Mouse (Mus musculus) brown adipose tissue, adult 24 weeks (tissue): Measurements from ENCODE around the gene Nek7. TPM values are rescaled to one million over a fixed set of nuclear protein-coding genes. Genes with fewer than 3 reads are reported as not detected.

ENCODE experiments used
- H3K27ac ChIP-seq: fragments of 200-500 bp; replicated peaks from 2 replicates; pipeline ENCODE4 v1.5.1; 2012; ENCODE audit warnings: low read depth, mild to moderate bottlenecking, low read length
- H3K4me1 ChIP-seq: fragments of 200-500 bp; 2 replicates; pipeline ENCODE4 v1.6.1; 2012; ENCODE audit warnings: low read length, mixed read lengths; ENCODE audit not compliant: control insufficient read depth, insufficient read depth, insufficient read length
- H3K4me3 ChIP-seq: fragments of 200-500 bp; 2 replicates; pipeline ENCODE4 v1.5.1; 2012; ENCODE audit warnings: low read depth, mild to moderate bottlenecking, low read length, moderate library complexity; ENCODE audit not compliant: insufficient read depth
- polyA plus RNA-seq: library from polyadenylated mRNA; stranded (reverse); fragments of >200 nt; gene quantifications from 2 replicates; pipeline ENCODE4 v1.2.4, GENCODE M21; 2012; ENCODE audit not compliant: missing spikeins, insufficient read depth, insufficient read length

Gene Nek7
- 43.8 and 49.9 TPM in 2 replicates for polyA plus RNA-seq

- no peaks in the 10 kb centered on the region for H3K4me1 ChIP-seq
- H3K4me3 ChIP-seq, result peak within 1 kb of the TSS; percentile 88
- peak within 1 kb of the TSS; percentile 70 for H3K27ac ChIP-seq
These were observed at the start of gene Nek7 for GRCm38 (mm10) chr1:138619996-138620461. TSS of gene Nek7 (minus strand) at chr1:138620141.

- no peak overlapping the region for H3K27ac ChIP-seq
- H3K4me1 ChIP-seq, result no peaks in the 10 kb centered on the region
- H3K4me3 ChIP-seq, result no peak overlapping the region
These were observed 42.4 kb upstream of the Nek7 start for GRCm38 (mm10) chr1:138662342-138662741.

GRCm38 (mm10) chr1:138654212-138654611 lies 34.3 kb upstream of the Nek7 start:
- H3K4me1 ChIP-seq, result no peaks in the 10 kb centered on the region
- no peak overlapping the region for H3K4me3 ChIP-seq
- H3K27ac ChIP-seq, result no peak overlapping the region

- Histone ChIP-seq H3K4me1 (peaks cover 2% of the 10 kb centered on the region; the same call in 1 of the 2 replicates), H3K4me3 (no peak overlapping the region), H3K27ac (no peak overlapping the region)
These were observed 25.1 kb upstream of the Nek7 start for GRCm38 (mm10) chr1:138644991-138645390.

GRCm38 (mm10) chr1:138643306-138643830 lies 23.4 kb upstream of the Nek7 start:
- H3K4me1 ChIP-seq, result peaks cover 2% of the 10 kb centered on the region; the same call in 1 of the 2 replicates
- no peak overlapping the region for H3K4me3 ChIP-seq
- H3K27ac ChIP-seq, result no peak overlapping the region

- Histone ChIP-seq H3K27ac (no peak overlapping the region), H3K4me3 (no peak overlapping the region), H3K4me1 (peaks cover 2% of the 10 kb centered on the region; the same call in 1 of the 2 replicates)
These were observed 21.1 kb upstream of the Nek7 start for GRCm38 (mm10) chr1:138640934-138641461.

- no peak overlapping the region for H3K27ac ChIP-seq
- no peaks in the 10 kb centered on the region for H3K4me1 ChIP-seq
- H3K4me3 ChIP-seq, result no peak overlapping the region
These were observed 17.9 kb upstream of the Nek7 start for GRCm38 (mm10) chr1:138637850-138638249.

- Histone ChIP-seq H3K27ac (no peak overlapping the region), H3K4me1 (no peaks in the 10 kb centered on the region), H3K4me3 (no peak overlapping the region)
These were observed 14.6 kb upstream of the Nek7 start for GRCm38 (mm10) chr1:138634561-138634960.

GRCm38 (mm10) chr1:138628919-138629318 lies 9.0 kb upstream of the Nek7 start:
- H3K4me1 ChIP-seq, result no peaks in the 10 kb centered on the region
- no peak overlapping the region for H3K27ac ChIP-seq
- H3K4me3 ChIP-seq, result no peak overlapping the region

GRCm38 (mm10) chr1:138628486-138628885 lies 8.5 kb upstream of the Nek7 start:
- Histone ChIP-seq H3K4me3 (no peak overlapping the region), H3K27ac (no peak overlapping the region), H3K4me1 (no peaks in the 10 kb centered on the region)

- no peak overlapping the region for H3K4me3 ChIP-seq
- H3K4me1 ChIP-seq, result no peaks in the 10 kb centered on the region
- no peak overlapping the region for H3K27ac ChIP-seq
These were observed 7.9 kb upstream of the Nek7 start for GRCm38 (mm10) chr1:138627804-138628203.

- Histone ChIP-seq H3K4me1 (no peaks in the 10 kb centered on the region), H3K27ac (no peak overlapping the region)
These were observed 6.3 kb upstream of the Nek7 start for GRCm38 (mm10) chr1:138626288-138626687.

GRCm38 (mm10) chr1:138623870-138624269 lies 3.9 kb upstream of the Nek7 start:
- H3K4me3 ChIP-seq, result no peak overlapping the region
- no peaks in the 10 kb centered on the region for H3K4me1 ChIP-seq
- no peak overlapping the region for H3K27ac ChIP-seq

More at GRCm38 (mm10) chr1:138626288-138626687, 6.3 kb upstream of the Nek7 start:
- no peak overlapping the region for H3K4me3 ChIP-seq

GRCm38 (mm10) chr1:138622831-138623230 lies 2.9 kb upstream of the Nek7 start:
- no peak overlapping the region for H3K4me3 ChIP-seq
- no peak overlapping the region for H3K27ac ChIP-seq
- no peaks in the 10 kb centered on the region for H3K4me1 ChIP-seq

GRCm38 (mm10) chr1:138622431-138622830 lies 2.5 kb upstream of the Nek7 start:
- no peak overlapping the region for H3K27ac ChIP-seq
- H3K4me3 ChIP-seq, result no peak overlapping the region

More at GRCm38 (mm10) chr1:138622431-138622830, 2.5 kb upstream of the Nek7 start:
- H3K4me1 ChIP-seq, result no peaks in the 10 kb centered on the region
